Mouse (Mus musculus): Measurements from ENCODE around the gene Olfr975. TPM values are rescaled to one million over a fixed set of nuclear protein-coding genes. Genes with fewer than 3 reads are reported as not detected.
"Not testable (repeated sequence)": the region's sequence is repeated elsewhere in the genome, so short reads cannot be mapped to it uniquely, and the experiment has no call there.

Olfr975 gene
- total RNA-seq (2021) = not detected

DNA sequence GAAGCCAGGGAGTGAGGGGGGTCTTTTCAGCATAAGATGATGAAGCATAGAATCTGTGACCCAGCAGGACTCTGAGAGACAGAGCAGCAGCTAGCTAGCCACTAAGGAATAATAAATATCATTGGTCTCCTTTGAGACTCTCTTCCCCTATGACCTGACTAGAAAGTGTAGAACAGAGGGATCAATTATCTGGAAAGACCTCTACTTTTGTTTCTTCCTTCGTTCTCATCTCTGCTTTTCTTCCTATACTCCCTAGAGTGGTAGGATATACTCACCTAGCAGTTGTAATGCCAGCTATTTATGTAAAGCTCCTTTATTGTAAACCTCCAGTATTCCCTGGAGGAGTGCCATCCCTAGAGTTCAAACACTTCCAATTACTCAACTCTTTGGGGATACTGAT lies at the start of gene Olfr975:
Olfr975 (minus strand) TSS at position 101 of the 400 bp plus-strand sequence.
- intact Hi-C loops (cut with DNase I) = no loop called here
- no peak for DNase-seq

- intact Hi-C loops (cut with DNase I) = no loop called here
- no peak for DNase-seq
Observed at GRCm38 (mm10) chr9:39991813-39992212, 40.0 kb upstream of the Olfr975 start, which contains the start of gene Olfr978. Gene Olfr978, plus strand, starts transcription at chr9:39992113.

DNA sequence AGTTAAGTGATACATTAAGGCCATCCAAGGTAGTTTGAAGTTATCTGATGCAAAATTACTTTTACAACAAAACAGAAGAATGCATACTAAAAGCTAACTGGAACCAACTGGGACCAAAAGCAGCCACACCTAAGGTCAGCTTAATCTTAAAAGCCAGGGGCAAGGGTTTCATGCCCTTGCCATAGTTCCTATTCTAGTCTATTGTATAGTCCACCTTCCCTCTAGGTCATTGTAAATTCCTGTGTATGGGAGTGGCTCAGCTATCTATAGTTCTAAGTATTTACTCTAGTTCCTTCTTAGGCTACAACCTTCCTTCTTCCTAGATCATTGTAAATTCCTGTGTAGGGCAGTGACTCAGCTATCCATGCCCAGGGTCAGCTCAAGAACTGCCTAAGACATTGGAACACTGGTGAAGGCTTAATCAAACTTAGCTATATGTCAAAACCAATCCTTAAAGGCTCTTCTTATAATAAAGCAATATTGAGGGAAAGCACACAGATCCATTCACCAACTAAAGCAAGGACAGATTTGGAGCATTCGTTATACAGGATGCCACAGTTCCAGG lies 24.8 kb upstream of the Olfr975 start:
- intact Hi-C loops (cut with DNase I); DNase-seq: not testable (repeated sequence)

DNA sequence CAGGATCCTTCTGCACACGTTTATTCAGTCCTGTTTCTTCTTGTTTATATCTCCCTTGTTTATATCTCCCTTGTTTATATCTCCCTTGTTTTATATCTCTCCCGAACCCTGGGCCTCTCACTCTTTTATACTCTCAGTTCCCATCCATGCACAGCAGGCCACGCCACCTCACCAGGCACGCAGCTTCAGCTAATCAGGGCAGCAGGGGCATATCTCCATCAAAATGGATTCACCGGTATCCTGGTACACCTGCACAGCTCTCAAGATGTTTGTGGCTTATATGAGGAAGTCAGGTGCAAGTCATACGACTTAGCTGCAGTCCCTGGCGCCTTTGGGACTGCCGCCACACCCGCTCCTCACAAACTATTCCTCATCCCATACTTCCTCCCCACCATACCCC lies 9.2 kb upstream of the Olfr975 start, which contains the start of gene Olfr976:
Olfr976 (minus strand) TSS at position 101 of the 400 bp plus-strand sequence.
- intact Hi-C loops (cut with DNase I); DNase-seq: not testable (repeated sequence)

DNA sequence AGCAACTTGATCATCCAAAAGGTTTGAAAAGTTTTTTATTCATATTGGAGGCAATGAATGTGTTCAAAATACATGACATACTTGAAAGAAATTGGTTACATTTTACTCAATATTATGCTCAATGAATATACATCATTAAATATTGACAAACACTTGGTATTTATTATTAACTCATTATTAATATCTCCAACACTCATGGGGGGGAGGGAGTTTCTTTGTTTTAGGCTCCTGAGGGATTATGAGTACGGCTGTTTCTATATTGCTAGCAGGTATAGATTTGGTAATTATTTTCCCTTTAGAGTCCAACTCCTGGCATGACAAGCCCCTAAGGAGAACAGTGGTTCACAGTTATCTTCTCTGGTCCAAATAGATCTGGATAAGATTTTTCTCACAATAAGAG lies 14.6 kb downstream of the Olfr975 start, which contains the start of gene Olfr974:
Olfr974 (plus strand) TSS at position 301 of the 400 bp plus-strand sequence.
- DNase-seq = no peak
- intact Hi-C loops (cut with DNase I) = no loop called here

DNA sequence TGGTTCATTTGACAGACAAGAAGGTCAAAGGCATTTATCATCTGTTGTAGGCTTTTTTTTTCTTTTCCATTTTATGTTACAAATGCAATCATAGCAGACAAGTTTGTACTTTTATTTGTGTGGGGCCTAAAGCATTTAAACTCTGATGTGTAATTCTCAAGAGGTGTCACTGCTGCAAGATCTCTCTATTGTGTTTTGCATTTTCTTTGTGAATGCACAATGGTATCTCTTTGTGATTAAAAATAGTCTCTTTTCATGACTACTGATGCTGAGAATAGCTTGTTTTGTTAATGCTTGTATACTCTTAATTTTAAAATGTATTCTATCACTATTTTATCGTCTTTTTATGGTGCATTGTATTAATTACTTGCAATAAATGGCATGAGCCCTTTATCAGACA lies 23.0 kb downstream of the Olfr975 start:
- intact Hi-C loops (cut with DNase I); DNase-seq: not testable (repeated sequence)

GRCm38 (mm10) chr9:39927975-39928836 lies 23.6 kb downstream of the Olfr975 start:
- DNase-seq; intact Hi-C loops (cut with DNase I): not testable (repeated sequence)

- DNase-seq = no peak
- intact Hi-C loops (cut with DNase I) = no loop called here
Observed at GRCm38 (mm10) chr9:39909939-39910338, 41.9 kb downstream of the Olfr975 start.

DNA sequence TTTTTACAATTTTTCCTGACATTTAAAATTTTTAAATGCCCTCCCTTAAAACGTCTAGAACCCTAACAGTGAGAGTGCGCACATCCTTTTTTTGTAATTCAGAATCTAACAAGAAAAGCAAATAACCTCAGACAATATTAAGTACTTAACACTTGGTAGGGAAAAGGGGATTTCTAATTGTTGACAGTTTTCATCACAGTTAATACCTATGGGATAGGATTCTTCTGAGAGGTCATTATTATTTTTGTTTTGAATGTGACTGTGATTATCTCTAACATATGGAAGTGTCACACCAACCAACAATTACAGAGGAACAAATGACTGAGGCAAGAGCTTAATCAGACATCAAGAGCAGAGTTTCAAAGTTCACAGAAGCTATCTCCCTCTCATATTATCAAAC lies 44.8 kb downstream of the Olfr975 start, which contains the start of gene Olfr229:
Olfr229 (plus strand) TSS at position 301 of the 400 bp plus-strand sequence.
- intact Hi-C loops (cut with DNase I) = no loop called here
- DNase-seq = no peak

DNA sequence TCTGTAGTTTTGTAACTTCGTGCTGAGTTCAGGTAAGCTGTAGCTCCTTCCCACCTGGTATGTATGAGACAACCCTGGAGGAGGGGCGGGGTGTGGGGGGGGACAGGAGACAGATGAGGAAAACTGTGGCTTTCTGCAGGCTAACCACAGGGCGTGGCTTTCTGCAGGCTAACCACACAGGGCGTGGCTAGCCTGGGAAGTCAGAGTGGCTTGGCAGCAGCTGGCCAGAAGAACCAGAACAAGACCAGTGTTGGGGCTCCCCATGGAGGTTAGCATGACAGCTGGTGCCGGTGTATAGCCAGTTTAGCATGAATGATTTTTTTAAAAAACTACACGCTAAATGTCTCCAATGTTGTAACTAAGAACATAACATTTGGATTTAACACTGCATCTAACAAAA lies 46.7 kb downstream of the Olfr975 start:
- DNase-seq = no peak
- intact Hi-C loops (cut with DNase I) = no loop called here

Other genes with a start within 250 kb of the Olfr975 start
- not detected for gene Olfr149, start 244.9 kb downstream of the Olfr975 start, total RNA-seq (2021)
- not detected for gene Olfr965, start 240.7 kb downstream of the Olfr975 start, total RNA-seq (2021)
- gene Olfr150, start 221.1 kb downstream of the Olfr975 start, total RNA-seq (2021) = not detected
- not detected for gene Olfr967, start 205.8 kb downstream of the Olfr975 start, total RNA-seq (2021)
- gene Olfr968, start 168.8 kb downstream of the Olfr975 start, total RNA-seq (2021) = not detected
- gene Olfr969, start 161.1 kb downstream of the Olfr975 start, total RNA-seq (2021) = not detected
- not detected for gene Olfr970, start 143.2 kb downstream of the Olfr975 start, total RNA-seq (2021)
- gene Olfr971, start 115.2 kb downstream of the Olfr975 start, total RNA-seq (2021) = not detected
- not detected for gene Olfr972, start 85.6 kb downstream of the Olfr975 start, total RNA-seq (2021)
- gene Olfr229, start 44.7 kb downstream of the Olfr975 start, total RNA-seq (2021) = not detected
- not detected for gene Olfr974, start 14.5 kb downstream of the Olfr975 start, total RNA-seq (2021)
- not detected for gene Olfr976, start 9.1 kb upstream of the Olfr975 start, total RNA-seq (2021)
- gene Olfr978, start 40.1 kb upstream of the Olfr975 start, total RNA-seq (2021) = not detected
- gene Olfr979, start 51.4 kb upstream of the Olfr975 start, total RNA-seq (2021) = not detected
- gene Olfr980, start 57.5 kb upstream of the Olfr975 start, total RNA-seq (2021) = not detected
- not detected for gene Olfr981, start 69.4 kb upstream of the Olfr975 start, total RNA-seq (2021)
- gene Olfr982, start 121.8 kb upstream of the Olfr975 start, total RNA-seq (2021) = not detected
- not detected for gene Olfr983, start 141.5 kb upstream of the Olfr975 start, total RNA-seq (2021)
- not detected for gene Olfr984, start 162.2 kb upstream of the Olfr975 start, total RNA-seq (2021)
- gene Olfr985, start 178.1 kb upstream of the Olfr975 start, total RNA-seq (2021) = not detected
- gene Tmem225, start 196.1 kb upstream of the Olfr975 start, total RNA-seq (2021) = not detected
- gene Olfr986, start 228.9 kb upstream of the Olfr975 start, total RNA-seq (2021) = under 1 TPM in 1 of 2 experiments, not detected in 1; 0.07 TPM
- 1 to 10 TPM; 2.9 to 3.3 TPM for gene Zfp202, start 240.3 kb upstream of the Olfr975 start, total RNA-seq (2021)